Mouse (Mus musculus) lung, adult 18-20 months (tissue): ENCODE results near the gene Syne3.

ENCODE experiments used
- DNase-seq, 2 experiments: peaks; one replicate each; pipeline ENCODE4 v3.0.0; 2022; ENCODE audit warnings: mixed read lengths in 2 of 2

Syne3 gene

DNA sequence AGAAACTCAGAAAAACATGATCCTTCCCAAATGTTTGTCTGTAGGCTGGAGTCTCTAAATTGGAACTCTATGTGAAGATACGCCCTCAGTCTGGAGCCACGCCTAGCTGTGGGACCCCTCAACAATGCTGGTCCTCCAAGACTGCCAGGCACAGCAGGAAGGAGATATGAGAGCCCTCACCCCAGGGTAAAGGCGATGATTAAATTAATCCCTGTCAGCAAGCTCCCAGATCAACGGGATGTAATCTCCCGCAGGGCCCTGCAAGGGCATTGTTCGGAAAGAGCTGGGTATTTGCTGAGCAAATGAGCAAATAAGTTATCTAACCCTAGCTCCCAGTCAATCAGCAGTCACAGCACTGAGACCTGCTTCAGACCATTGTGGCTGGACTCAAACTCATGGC lies 11.1 kb downstream of the Syne3 start:
- no peak for DNase-seq

DNA sequence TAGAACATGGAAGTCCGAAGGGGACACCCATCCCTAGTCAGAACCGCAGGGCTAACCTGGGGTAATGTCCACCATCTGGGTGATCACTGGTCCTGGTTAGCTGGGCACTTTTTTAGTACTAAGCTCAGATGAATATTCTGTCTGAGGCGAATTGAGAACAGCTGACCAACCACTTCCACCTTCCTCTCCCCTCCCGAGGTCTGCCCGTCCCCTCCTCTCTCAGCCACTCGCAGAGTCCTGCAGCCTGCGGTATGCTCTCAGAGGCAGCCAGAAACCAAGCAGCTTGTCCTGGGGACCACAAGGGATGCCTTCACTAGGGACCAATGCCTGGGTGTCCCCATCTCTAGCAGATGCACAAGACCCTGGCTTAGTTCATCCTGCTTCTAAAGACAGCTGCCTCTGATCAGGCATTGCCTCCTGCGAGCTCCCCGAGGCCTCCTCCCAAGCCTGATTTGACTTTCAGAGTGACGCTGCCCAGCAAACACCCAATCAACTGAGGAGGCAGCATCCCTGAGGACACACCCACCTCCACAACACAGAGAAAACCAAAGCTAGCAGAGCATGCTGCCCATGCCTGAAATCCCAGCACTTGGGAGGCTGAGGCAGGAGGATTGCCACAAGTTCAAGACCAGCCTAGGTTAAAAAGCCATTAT lies 11.8 kb downstream of the Syne3 start:
- no peak for DNase-seq

DNA sequence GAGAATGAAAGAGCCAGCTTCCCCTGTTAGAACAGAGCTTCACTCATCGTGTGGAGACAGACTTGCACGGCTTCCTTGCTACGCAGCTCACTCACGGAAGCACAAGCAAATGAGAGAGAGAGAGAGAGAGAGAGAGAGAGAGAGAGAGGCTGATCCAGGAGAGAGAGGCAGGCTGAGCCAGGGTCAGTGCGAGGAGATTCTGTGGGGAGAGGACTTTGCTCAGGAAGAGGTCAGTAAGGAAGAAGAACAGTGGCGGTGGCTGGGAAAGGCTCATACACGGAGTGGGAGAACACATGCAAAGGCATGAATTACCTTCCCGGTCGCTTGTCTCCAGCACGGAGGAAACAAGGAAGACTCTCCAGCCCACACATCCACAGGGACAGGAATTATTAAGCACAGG lies 12.4 kb downstream of the Syne3 start:
- DNase-seq = no peak

DNA sequence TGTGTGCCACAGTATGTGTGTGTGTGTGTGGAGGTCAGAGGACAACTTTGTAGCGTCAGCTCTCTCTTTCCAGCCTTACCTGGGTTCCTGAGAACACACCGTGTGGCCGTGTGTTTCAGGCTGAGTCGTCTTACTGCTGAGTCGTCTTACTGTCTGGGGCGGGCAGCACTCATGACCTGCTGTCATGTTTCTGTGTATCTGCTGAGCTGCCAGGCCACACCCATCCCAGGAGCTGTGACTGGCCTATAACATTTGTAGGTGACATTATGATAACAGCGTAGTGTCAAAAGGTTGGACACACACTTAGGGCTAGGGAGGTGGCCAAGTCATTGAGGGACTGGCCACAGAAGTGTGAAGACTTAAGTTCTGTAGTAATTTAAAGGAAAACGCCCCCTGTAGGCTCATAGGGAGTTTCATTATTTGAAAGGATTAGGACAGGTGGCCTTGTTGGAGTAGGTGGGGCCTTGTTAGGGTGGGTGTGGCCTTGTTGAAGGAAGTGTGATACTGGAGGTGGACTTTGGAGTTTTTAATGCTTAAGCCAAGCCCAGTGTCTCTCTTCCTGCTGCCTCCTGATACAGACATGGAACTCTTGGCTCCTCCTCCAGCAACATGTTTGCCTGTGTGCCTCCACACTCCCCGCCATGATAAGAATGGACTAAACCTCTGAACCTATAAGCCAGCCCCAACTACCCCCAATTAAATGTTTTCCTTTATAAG lies 13.4 kb downstream of the Syne3 start:
- DNase-seq = no peak

DNA sequence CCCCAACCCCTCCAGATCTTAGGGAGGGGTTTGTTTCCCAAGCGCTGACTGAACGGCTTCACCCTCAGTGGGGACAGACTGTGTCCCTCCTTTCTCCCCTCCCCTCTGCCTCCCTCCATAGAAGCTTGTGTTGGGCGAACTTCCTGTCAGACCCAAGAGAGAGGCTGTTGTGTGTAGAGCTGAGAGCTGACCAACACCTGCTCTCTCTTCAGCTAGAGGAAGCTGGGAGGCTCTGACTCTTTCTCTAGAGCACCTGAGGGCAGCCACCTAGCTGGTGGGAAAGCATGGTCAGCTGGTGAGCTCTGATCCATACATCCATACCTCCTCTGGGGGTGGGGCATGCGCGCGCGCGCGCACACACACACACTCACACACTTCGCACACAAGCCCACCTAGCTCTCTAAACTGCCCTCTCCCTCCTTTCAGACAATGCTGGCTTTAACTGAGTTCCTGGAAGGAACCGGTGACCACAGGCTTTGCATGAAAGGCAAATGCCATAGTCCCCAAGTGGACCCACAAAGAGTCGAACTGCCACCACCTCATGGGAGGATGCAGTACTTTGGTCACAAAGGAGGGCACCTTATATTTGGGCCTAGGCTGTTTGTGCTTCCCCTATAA lies 14.2 kb downstream of the Syne3 start:
- no peak for DNase-seq

DNA sequence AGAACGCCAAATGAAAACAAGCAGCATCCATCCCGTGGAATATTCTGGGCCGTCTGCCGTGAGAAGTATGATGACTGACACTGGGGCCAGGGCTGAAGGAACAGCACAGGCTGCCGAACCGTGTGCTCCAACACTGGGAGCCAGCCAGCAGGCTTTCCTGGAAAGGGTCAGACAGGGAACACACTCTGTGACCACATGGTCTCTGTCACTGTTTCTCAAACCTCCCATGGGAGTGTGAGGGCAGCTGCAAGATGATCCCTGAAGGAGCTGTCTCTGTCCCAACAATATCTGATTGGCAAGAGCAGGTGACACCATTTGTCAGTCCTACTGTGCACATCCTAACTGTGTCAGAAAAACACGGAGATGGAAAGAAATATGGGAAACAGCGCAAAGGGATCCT lies 16.8 kb downstream of the Syne3 start:
- DNase-seq = no peak

DNA sequence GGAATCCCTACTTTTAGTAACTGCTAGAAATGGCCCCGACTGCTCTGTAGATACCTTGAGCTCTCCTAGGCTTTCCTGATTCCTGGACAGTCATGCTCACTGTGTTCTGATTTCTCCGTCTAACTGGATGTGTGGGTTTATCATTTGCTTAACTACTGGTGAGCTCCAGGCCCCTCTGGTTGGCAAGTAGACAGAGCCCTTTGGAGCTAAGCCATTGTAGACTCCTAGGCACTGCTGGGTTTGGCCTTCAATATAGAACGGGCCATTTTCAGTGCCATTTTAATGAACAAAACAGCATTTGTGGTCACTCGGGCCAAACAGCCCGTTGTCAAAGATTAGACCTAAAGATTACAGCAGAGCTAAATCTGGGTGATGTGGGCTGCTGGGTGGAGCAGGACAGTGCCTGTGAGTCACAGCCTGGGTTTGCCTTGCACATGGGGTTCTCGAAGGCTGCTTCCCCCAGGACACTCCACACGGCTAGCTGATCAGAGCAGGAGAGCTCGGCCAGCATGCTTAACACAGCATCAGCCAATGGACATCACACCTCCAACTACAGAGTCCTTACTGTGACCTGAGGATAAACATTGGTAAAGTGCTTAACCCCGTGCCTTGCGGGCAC lies 17.4 kb downstream of the Syne3 start:
- no peak for DNase-seq

DNA sequence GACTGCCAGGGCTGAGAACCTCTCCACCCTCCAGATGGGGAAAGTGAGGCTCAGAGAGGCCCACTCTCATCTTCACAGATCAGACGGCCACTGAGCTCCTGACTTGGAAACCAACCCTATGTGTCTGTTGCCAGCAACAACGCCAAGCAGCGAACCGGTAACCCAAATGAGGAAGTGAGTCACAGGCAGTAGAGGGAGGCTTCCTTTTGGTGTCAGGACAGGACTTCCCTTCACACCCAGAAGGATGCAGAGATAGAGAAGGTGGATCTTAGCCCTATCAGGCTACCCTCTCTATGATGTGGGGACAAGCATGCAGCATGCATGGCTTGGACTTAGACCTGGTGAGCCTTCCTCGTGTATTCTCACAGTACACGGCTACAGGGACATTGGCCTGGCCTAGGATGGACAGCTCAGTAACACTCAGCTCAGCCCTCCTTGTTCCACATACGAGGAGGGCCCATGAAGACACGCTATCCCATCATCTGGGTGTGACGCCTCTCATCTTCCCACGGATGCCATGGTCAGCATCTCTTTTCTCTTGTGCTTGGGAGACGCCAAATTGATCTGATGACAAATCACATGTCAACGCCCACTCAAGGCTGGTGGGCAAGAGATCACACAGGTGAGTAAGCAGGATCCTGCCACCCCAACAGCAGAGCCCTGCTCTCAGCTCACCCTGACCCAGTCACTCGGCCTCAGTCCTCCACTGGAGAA lies 18.7 kb downstream of the Syne3 start:
- DNase-seq = peak; percentile 54 to 58

DNA sequence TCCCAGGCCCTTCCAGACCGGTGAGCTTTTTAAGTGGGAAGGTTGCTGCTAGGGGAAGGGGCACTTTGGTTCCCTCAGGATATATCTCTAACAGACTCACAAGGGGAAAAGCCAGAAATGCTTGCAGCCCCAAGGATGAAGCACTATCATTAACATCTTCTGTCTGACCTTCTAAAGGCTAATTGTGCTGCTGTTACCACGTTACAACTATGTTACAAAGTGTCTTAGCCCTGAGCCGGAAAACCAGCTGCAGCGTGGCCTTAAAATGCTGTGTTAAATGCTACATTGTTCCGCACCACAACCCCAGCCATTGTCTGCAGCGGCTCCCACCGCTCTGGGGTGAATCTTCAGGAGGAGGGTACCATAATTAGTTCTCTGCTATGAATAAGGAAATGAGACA lies 21.7 kb downstream of the Syne3 start:
- no peak for DNase-seq

DNA sequence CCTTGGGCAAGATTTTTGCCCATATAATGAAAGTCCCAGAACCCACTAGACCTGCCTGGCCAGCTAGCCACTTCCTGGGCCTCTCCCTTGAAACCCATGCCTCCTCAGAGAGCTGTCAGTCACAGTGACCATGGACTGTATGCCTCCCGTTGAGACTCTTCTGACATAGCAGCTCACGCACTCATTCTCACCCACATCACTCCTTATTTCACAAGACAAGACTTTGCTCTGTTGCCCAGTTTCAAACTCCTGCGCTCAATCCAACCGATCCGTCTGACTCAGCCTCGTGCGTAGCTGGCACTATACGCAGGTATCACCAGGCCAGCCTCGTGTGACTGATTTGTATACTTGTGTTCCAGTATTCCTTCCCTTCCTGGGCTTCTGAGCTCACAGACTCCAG lies 22.8 kb downstream of the Syne3 start:
- peak in 1 of 2 experiments; percentile 47 for DNase-seq

DNA sequence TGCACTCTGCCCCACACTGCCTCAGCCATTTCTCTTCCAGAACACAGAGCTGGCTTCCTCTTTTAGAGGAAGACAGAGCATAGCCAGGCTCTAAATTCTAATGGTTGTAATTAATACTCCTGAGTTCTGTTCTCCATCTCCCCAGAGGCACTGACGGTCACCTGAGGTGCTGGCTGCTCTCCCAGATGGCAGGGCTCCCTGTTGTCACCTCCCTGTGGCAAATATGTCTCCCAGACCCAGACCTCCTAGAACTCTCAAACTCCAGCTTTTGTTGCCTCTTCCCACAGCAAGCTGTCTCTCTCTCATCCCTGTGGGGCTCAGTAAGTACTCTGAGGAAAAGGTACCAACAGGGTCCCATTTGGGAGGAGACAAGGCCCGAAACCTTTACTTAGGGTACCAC lies 23.6 kb downstream of the Syne3 start:
- no peak for DNase-seq

DNA sequence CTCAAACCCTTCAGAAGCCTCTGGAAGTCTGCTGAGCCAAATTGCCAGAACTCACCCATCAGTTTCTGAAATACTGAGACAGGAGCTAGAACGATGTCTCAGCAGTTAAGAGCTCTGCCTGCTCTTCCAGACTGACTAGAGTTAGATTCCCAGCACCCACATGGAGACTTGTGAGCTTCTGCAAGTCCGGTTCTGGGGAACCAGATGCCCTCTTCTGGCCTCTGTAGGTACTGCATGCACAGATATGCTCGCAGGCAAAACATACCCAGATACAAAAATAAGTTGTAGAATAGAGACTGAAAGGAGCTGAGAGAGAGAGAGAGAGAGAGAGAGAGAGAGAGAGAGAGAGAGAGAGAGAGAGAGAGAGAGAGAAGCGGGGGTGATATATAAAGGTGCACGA lies 24.5 kb downstream of the Syne3 start:
- DNase-seq = no peak

DNA sequence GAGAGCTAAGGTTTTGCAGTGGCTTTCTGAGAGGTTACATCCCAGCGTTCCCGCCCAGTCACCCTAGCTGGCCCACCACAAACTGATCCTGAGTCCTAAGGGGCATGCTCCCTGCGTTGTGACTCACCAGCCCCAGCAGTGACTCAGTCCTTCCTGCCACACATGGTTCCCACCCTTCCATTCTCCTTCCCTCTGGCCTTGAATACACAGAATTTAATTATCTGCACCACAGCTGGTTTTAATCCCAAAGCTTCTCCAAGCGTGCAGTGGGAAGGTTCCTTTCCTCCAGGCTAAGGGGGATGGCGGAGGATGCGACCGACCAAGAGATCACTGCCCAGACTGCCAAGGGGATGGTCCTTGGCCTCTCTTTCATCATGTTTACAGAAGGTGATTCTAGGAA lies 26.1 kb downstream of the Syne3 start:
- no peak for DNase-seq

DNA sequence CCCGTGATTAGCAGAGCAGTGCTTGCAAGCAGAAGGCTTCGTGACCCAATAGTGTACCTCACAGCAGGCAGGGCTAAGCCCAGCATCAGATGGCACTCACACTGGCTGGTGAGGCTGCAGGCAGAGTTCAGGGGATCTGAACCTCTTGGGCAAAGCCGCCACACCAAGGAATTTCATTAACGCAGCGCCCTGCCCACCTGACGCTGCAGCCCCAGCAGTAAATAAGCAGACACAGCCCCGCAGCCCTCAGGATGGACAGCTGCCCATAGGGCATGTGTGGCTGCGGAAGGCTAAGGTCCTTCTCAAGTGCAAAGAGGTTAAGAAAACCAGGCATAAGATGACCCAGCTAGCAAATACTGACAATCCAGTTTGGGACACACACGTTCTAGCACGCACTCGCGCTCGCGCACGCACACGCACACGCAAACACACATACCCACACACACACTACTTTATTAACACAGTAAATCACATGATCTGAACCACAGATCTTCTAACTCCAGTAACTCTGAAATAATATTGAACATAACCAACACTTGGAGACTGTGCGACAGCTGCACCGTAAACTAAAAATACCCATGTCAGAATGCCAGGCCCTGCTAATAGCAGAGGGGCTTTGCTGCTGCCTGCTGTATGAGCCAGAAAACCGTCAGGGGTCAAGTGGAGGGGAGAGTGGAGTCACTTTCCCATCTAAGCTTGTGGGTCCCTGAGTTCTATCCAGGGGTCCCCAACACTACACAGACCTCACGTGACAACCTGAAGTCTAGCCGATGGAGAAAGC lies 30.5 kb downstream of the Syne3 start:
- no peak for DNase-seq

DNA sequence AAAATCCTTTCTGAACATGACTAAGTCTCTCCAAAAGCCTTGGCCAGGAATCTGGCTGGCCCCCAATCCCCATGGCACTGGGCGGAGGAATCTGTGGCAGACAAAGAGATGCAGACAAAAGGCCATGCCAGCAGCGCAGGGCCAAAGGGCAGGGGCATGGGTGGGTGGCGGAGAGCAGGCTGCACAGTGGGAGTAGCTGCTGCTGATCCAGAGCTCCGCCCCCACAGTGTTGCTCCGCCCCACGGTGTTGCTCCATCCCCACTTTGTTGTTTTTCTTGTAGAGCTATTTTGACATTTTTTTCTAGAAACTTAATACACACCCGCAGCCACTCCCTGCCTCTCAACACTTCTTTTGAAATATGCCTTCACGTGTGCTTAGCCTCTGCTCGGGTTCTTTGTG lies 31.2 kb downstream of the Syne3 start:
- DNase-seq = peak; percentile 78 to 84

DNA sequence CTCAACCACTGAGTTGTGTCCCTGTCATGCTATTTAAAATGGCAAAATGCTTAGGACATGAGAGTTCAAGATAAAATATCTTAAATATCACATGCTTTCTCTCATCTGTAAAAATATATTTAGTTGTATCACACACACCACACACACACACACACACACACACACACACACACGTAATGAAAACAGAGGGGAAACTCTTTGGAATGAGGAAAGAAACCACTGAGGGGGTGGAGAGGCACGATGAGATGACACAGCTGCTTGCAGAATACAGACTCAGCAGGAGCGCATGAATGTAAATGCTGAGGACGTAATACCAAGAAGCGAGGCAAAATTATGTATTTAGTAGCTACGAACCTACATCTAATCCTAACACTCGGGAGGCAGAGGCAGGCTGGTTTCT lies 32.7 kb downstream of the Syne3 start:
- no peak for DNase-seq

DNA sequence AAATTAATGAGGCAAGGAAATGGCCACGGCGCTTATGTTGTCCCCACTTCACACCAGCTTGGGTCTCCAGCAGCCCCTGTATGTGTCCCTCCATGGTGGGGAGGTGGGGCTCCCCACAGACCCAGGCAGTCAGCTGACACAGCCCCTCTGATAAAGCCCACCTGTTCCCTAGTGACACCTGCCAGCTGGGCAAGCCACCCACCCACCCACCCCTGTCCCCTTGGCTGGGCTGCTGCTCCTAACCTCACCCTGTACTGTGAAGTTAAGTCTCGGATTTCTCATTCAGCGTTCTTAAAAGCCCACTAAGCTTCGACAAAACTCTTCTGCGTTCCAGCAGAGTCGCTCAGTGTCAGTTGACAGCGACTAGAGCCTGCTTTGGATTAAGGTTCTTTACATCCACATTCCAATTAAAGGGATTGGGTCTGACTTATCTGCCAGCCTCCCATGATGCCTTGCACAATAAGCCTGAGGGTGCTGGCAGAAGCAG lies 33.2 kb downstream of the Syne3 start:
- no peak for DNase-seq

DNA sequence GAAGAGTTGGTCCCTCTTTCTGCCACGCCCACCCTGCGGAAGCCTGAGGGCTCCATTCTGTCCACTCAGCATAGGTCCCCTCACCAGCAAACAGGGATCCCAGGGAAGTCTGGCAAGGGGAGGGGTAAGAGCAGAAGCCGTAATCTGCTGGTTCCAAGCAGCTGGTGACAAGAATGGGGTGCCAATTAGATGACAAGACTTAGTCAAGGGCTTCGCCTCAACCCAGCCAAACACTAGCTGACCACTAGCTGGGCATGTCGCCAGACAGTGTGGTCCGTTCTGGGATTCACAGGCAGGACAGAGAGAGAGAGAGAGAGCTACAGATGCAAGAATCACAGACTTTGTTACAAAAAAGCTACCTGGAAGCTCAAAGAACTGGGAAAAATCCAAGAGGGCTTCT lies 36.7 kb downstream of the Syne3 start:
- DNase-seq = no peak

DNA sequence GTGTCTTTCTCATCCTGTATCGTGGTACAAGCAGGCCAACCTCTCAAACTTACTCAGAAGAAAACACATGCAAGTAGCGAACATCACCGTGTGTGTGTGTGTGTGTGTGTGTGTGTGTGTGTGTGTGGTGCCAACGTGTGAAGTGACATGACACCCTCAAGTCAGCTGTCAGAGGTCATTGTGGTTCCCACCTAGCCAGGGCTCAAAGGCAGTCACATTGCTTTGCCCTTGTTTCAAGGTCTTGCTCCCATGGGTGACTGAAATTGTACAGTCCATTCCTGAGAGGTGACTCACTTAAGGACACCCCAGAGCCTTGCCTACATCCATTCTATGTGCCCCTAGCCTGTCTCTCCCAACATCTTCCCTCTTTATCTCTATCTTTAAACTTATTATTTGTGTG lies 40.0 kb downstream of the Syne3 start:
- no peak for DNase-seq

DNA sequence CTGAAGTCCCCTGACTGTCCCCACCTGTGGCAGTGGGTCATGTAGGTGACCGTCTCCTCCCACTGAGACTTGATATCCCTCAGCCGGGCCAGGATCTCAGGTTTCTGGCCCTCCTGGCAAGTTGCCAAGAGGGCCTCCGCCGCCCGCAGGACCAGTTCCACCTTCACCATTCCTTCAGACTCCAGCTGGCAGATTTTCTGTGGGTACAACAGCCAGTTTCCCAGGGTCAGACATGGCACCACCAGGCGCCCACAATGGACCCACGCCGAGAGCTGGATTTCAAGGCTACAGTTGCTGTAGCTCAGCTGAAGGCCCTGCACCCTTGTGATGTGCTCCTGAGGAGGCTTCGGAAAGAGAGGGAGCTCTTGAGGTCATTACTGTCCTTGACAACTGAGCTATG lies 40.4 kb downstream of the Syne3 start:
- DNase-seq = peak in 1 of 2 experiments; percentile 33

DNA sequence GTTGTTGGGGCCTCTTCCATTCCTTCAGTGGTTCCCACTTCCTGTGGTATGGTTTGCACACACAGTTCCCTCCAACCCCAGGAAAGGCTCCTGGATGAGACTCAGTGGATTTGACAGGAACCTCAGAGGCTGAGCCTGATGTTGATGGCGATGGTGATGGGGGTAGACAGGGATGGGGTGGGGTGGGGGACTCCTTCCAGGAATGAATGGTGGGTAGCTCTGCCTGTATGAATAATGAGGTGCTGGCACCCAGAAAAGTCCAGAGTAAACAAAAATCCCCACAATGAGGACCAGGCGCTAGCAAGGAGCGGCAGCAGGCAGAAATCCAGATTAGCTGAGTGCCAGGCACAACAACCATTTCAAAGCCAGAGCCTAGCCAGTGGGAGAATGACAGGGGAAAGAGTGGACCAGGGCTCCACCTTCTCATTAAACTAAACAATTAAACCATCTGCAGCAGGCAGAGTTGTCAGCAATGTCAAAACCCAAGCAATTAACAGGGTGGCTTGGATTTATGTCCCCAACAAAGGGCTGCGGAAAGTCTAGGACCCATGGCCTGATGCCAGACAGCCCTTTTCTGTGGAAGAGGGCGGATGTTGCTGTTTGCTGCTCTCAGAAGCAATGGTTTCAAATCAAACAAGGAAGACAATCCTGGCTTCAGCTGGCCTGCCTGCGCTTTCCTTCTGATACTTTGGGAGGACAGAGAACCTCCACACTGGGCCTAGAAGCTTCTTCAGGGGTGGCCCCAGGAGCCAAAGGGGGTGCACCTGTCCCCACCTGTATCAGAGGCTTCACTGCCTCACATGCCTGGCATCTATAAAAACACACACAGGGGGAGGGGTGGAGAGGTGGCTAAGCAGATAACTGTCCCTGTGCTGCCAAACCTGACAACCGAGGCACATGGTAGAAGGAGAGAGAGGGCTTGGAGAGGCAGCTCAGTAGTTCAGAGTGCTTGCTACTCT lies 44.4 kb downstream of the Syne3 start:
- DNase-seq = no peak
